Mouse (Mus musculus) neutrophil, adult 65 days (primary cell): ENCODE measurements around the gene Olfr1330. TPM values are rescaled to one million over a fixed set of nuclear protein-coding genes. Genes with fewer than 3 reads are reported as not detected.

Experiments used
- total RNA-seq: library from RNA; stranded (reverse); gene quantifications from 2 replicates; pipeline ENCODE4 v1.2.4, GENCODE M21; 2023

The Olfr1330 gene
- not detected in 2 replicates for total RNA-seq

DNA sequence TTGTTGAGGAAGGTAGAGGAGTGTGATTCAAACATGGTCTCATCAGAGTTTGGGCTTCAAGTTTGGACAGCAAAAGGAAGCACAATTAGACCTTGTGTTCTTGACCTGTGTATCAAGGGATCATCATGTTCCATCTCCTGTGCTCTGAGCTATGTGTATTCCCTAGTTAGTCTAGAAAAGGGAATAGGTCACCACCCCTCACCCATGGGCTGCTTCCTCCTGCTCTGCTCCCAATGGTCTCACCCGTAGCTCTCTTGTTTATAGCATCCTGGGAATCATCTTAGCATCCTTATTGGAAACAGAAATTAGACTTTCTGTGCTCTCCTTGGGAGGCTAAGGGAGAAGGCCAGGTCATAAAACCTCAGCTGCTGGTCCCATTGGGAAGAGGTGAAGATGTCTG lies at the start of gene Olfr1330:
Gene Olfr1330 (plus strand): TSS at position 301 of the 400 bp plus-strand sequence.

DNA sequence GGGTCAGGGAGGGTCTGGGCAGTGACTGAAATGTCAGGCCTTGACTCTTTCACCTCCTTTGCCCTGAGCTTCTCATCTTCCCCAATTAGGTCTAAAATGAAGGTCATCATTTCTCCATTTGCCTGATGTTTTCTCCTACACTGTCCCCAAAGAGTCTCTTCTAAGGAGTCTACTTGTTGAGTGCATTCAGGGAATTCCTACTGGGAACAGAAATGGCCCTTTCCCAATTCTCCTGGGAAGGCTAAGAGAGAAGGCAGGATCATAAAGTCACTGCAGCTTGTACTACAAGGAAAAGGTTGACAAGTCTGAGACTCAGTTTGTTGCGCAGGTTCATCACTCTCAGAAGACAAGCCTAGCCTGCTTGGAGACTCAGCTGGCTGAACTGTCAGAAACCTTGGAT lies 24.0 kb upstream of the Olfr1330 start, which contains the start of gene Olfr1331:
Gene Olfr1331 (plus strand): TSS at position 301 of the 400 bp plus-strand sequence.

DNA sequence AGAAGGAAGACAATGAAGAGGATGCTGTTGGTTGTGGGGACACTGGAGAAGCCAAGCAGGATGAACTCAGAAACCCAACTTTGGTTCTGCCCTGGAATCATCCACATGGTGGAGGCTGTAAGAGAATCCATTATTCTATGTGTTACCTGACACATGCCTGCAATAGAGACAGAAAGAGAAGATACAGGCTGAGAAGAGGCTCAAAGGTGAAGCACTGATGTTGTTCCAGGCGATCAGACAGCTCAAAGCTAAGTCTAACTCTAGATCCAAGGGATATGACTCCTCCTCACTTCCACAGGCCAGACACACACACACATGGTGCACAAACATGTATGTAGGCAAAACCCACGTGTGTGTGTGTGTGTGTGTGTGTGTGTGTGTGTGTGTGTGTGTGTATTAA lies 29.0 kb downstream of the Olfr1330 start, which contains the start of gene Olfr1329:
Gene Olfr1329 (minus strand): TSS at position 101 of the 400 bp plus-strand sequence.

DNA sequence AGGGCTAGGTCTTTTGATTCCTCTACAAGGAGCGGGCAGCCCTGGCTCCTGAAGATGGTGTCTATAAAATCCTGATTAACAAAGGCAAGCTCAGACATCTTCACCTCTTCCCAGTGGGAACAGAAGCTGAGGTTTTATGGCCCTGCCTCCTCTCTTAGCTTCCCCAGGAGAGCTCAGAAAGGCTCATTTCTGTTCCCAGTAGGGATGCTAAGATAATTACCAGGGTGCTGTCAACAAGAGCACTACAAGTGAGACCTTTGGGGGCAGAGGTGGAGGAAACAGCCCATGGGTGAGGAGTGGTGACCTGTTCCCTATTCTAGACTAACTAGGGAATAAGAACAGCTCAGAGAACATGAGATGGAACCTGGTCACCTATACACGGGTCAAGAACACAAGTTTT lies 50.1 kb downstream of the Olfr1330 start, which contains the start of gene Olfr1328:
Gene Olfr1328 (minus strand): TSS at position 101 of the 400 bp plus-strand sequence.

Other genes with a start within 250 kb of the Olfr1330 start
- gene Olfr62, start 229.6 kb upstream of the Olfr1330 start, total RNA-seq, result not detected in 2 replicates
- gene Olfr1342, start 195.8 kb upstream of the Olfr1330 start, total RNA-seq, result not detected in 2 replicates
- not detected in 2 replicates for gene Olfr1341, start 185.1 kb upstream of the Olfr1330 start, total RNA-seq
- gene Olfr1340, start 168.5 kb upstream of the Olfr1330 start, total RNA-seq, result not detected in 2 replicates
- not detected in 2 replicates for gene Olfr1339, start 156.4 kb upstream of the Olfr1330 start, total RNA-seq
- not detected in 2 replicates for gene Olfr1338, start 129.9 kb upstream of the Olfr1330 start, total RNA-seq
- gene Olfr1337, start 106.0 kb upstream of the Olfr1330 start, total RNA-seq, result not detected in 2 replicates
- gene Olfr1335, start 78.7 kb upstream of the Olfr1330 start, total RNA-seq, result not detected in 2 replicates
- not detected in 2 replicates for gene Olfr1333, start 52.3 kb upstream of the Olfr1330 start, total RNA-seq
- not detected in 2 replicates for gene Olfr1331, start 23.9 kb upstream of the Olfr1330 start, total RNA-seq
- gene Olfr1329, start 28.9 kb downstream of the Olfr1330 start, total RNA-seq, result not detected in 2 replicates
- gene Olfr1328, start 50.0 kb downstream of the Olfr1330 start, total RNA-seq, result not detected in 2 replicates
- not detected in 2 replicates for gene Lao1, start 73.0 kb downstream of the Olfr1330 start, total RNA-seq
- 47.9 and 69.2 TPM in 2 replicates for gene Slc2a1, start 220.1 kb downstream of the Olfr1330 start, total RNA-seq